Mouse (Mus musculus): ENCODE data around the gene Hspa12a. TPM values are rescaled to one million over a fixed set of nuclear protein-coding genes. Genes with fewer than 3 reads are reported as not detected.

Gene Hspa12a
- 10.5 and 10.8 TPM in 2 replicates for polyA plus RNA-seq (2016; fragmentation: Nextera tagmentation; extraction: Ambion mirVana)

GRCm38 (mm10) chr19:58942841-58943828 lies at the start of gene Hspa12a, which contains the start of gene Eno4:
TSS of gene Hspa12a (minus strand) at chr19:58943654.
TSS of gene Eno4 (plus strand) at chr19:58943425.
- Histone ChIP-seq H3K27me3 (replicated peaks) (peaks cover 7% of the 10 kb centered on the region; the same call in 1 of the 2 replicates), H3K9me3 (replicated peaks) (no peaks in the 10 kb centered on the region), H3K4me1 (replicated peaks) (0 out of 2 replicates have a peak, but pooled peaks cover 3% of the 10 kb centered on the region), H3K9ac (peak within 1 kb of the TSS; percentile 70), H3K27ac (ENCODE audit: poor library complexity, severe bottlenecking) (peak within 1 kb of the TSS; percentile 18; the same call in 1 of the 2 replicates), H3K4me3 (peak within 1 kb of the TSS; percentile 73), H3K4me2 (peak within 1 kb of the TSS; percentile 95), H3K36me3 (no peaks in the 10 kb centered on the region)
- ATAC-seq (ENCODE audit: insufficient number of reproducible peaks, low FRiP score) = peak; percentile 96
- under 1% methylated on average over 65 of the region's 65 CpGs for WGBS

- Histone ChIP-seq H3K9me3 (replicated peaks) (no peaks in the 10 kb centered on the region), H3K4me1 (replicated peaks) (no peaks in the 10 kb centered on the region; the same call in 1 of the 2 replicates), H3K27ac (ENCODE audit: poor library complexity, severe bottlenecking) (no peak overlapping the region), H3K4me2 (peak overlapping the region; percentile 40; the same call in 1 of the 2 replicates), H3K27me3 (replicated peaks) (0 out of 2 replicates have a peak, but pooled peaks cover 3% of the 10 kb centered on the region), H3K36me3 (no peaks in the 10 kb centered on the region), H3K4me3 (no peak overlapping the region), H3K9ac (no peak overlapping the region)
- ATAC-seq (ENCODE audit: insufficient number of reproducible peaks, low FRiP score) = no peak
- WGBS = 49% methylated on average over 9 of the region's 9 CpGs
Measured at GRCm38 (mm10) chr19:58981571-58981970, 38.1 kb upstream of the Hspa12a start.

GRCm38 (mm10) chr19:58980056-58980440 lies 36.6 kb upstream of the Hspa12a start:
- Histone ChIP-seq H3K4me3 (no peak overlapping the region), H3K36me3 (no peaks in the 10 kb centered on the region), H3K27me3 (replicated peaks) (0 out of 2 replicates have a peak, but pooled peaks cover 4% of the 10 kb centered on the region), H3K9me3 (replicated peaks) (no peaks in the 10 kb centered on the region), H3K9ac (no peak overlapping the region), H3K4me2 (no peak overlapping the region), H3K27ac (ENCODE audit: poor library complexity, severe bottlenecking) (no peak overlapping the region), H3K4me1 (replicated peaks) (no peaks in the 10 kb centered on the region; the same call in 1 of the 2 replicates)
- 69% methylated on average over 5 of the region's 5 CpGs for WGBS
- ATAC-seq (ENCODE audit: insufficient number of reproducible peaks, low FRiP score) = no peak

GRCm38 (mm10) chr19:58979436-58980055 lies 36.1 kb upstream of the Hspa12a start:
- Histone ChIP-seq H3K27ac (ENCODE audit: poor library complexity, severe bottlenecking) (no peak overlapping the region), H3K4me1 (replicated peaks) (no peaks in the 10 kb centered on the region; the same call in 1 of the 2 replicates), H3K9ac (no peak overlapping the region), H3K9me3 (replicated peaks) (no peaks in the 10 kb centered on the region), H3K36me3 (no peaks in the 10 kb centered on the region), H3K4me2 (no peak overlapping the region), H3K27me3 (replicated peaks) (0 out of 2 replicates have a peak, but pooled peaks cover 4% of the 10 kb centered on the region), H3K4me3 (0 out of 2 replicates have a peak overlapping the region, but pooled peaks have one; percentile 12)
- ATAC-seq (ENCODE audit: insufficient number of reproducible peaks, low FRiP score) = no peak
- 54% methylated on average over 13 of the region's 13 CpGs for WGBS

- WGBS = 55% methylated on average over 11 of the region's 11 CpGs
- peak; percentile 99 for ATAC-seq (ENCODE audit: insufficient number of reproducible peaks, low FRiP score)
- H3K9me3 ChIP-seq (replicated peaks) = no peaks in the 10 kb centered on the region
- H3K36me3 ChIP-seq = no peaks in the 10 kb centered on the region
- H3K4me3 ChIP-seq = no peak overlapping the region
- peak overlapping the region; percentile 15; the same call in 1 of the 2 replicates for H3K4me2 ChIP-seq
- H3K9ac ChIP-seq = no peak overlapping the region
- 0 out of 2 replicates have a peak, but pooled peaks cover 4% of the 10 kb centered on the region for H3K27me3 ChIP-seq (replicated peaks)
- H3K27ac ChIP-seq (ENCODE audit: poor library complexity, severe bottlenecking) = no peak overlapping the region; the same call in 1 of the 2 replicates
- H3K4me1 ChIP-seq (replicated peaks) = no peaks in the 10 kb centered on the region; the same call in 1 of the 2 replicates
Measured at GRCm38 (mm10) chr19:58978401-58979171, 35.1 kb upstream of the Hspa12a start.

GRCm38 (mm10) chr19:58975216-58975863 lies 31.9 kb upstream of the Hspa12a start:
- Histone ChIP-seq H3K4me3 (no peak overlapping the region), H3K36me3 (no peaks in the 10 kb centered on the region), H3K4me1 (replicated peaks) (no peaks in the 10 kb centered on the region; the same call in 1 of the 2 replicates), H3K9ac (no peak overlapping the region), H3K4me2 (no peak overlapping the region), H3K27me3 (replicated peaks) (0 out of 2 replicates have a peak, but pooled peaks cover 8% of the 10 kb centered on the region), H3K27ac (ENCODE audit: poor library complexity, severe bottlenecking) (no peak overlapping the region), H3K9me3 (replicated peaks) (no peaks in the 10 kb centered on the region)
- WGBS = 72% methylated on average over 11 of the region's 11 CpGs
- no peak for ATAC-seq (ENCODE audit: insufficient number of reproducible peaks, low FRiP score)

DNA sequence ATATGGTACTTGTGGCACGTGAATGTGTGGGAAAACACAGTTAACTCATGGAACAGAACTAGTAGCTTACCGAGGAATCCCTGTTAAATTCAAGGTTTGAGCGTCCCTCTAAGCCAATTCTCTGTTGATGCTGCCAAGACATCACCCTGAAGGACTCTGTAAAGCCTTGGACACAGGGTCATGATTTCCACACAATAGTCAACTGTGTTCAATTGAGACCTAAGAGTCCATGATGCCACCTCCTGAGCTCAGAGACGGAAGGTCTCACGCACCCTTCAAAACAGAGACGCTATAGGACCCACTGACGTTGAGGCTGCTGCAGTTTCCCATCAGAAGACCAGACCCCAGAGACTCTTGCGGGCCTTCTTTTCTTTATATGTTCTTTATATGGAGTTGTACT lies 30.7 kb upstream of the Hspa12a start:
- 82% methylated on average over 8 of the region's 8 CpGs for WGBS
- Histone ChIP-seq H3K36me3 (no peaks in the 10 kb centered on the region), H3K4me1 (replicated peaks) (no peaks in the 10 kb centered on the region; the same call in 1 of the 2 replicates), H3K9ac (no peak overlapping the region), H3K27me3 (replicated peaks) (peaks cover 10% of the 10 kb centered on the region; the same call in 1 of the 2 replicates), H3K9me3 (replicated peaks) (no peaks in the 10 kb centered on the region), H3K4me2 (no peak overlapping the region), H3K4me3 (no peak overlapping the region), H3K27ac (ENCODE audit: poor library complexity, severe bottlenecking) (no peak overlapping the region)
- ATAC-seq (ENCODE audit: insufficient number of reproducible peaks, low FRiP score) = no peak

DNA sequence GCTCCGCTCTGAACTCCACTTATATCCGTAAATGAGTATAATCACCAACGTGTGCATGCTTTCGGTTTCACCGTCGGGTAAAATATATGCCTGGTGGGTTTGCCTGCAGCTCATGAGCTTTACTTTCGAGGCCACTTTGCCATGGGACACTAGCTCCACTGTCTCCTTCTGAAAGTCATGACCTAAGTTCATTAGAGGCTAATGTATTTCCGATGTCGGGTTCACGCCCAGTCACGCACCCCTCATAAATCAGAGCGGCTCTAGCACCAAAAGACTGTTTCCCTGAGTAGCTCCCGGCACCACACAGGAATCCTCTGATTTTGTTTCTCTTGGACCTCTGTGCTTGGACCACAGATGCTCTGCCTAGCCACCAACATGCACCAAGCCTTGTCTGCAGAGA lies 27.4 kb upstream of the Hspa12a start:
- Histone ChIP-seq H3K27ac (ENCODE audit: poor library complexity, severe bottlenecking) (no peak overlapping the region), H3K4me1 (replicated peaks) (no peaks in the 10 kb centered on the region), H3K9ac (no peak overlapping the region), H3K4me2 (no peak overlapping the region), H3K4me3 (no peak overlapping the region), H3K27me3 (replicated peaks) (peaks cover 15% of the 10 kb centered on the region; the same call in 1 of the 2 replicates), H3K9me3 (replicated peaks) (no peaks in the 10 kb centered on the region), H3K36me3 (no peaks in the 10 kb centered on the region)
- WGBS = 85% methylated on average over 13 of the region's 13 CpGs
- ATAC-seq (ENCODE audit: insufficient number of reproducible peaks, low FRiP score) = no peak

GRCm38 (mm10) chr19:58968731-58969506 lies 25.5 kb upstream of the Hspa12a start:
- Histone ChIP-seq H3K4me2 (peak overlapping the region; percentile 19; the same call in 1 of the 2 replicates), H3K4me1 (replicated peaks) (no peaks in the 10 kb centered on the region), H3K27me3 (replicated peaks) (peaks cover 15% of the 10 kb centered on the region; the same call in 1 of the 2 replicates), H3K36me3 (no peaks in the 10 kb centered on the region), H3K9me3 (replicated peaks) (no peaks in the 10 kb centered on the region), H3K27ac (ENCODE audit: poor library complexity, severe bottlenecking) (no peak overlapping the region), H3K9ac (no peak overlapping the region), H3K4me3 (no peak overlapping the region)
- 49% methylated on average over 15 of the region's 15 CpGs for WGBS
- no peak for ATAC-seq (ENCODE audit: insufficient number of reproducible peaks, low FRiP score)

Data from heart, embryonic 12.5 days (tissue).